Mouse (Mus musculus) neural tube, embryonic 10.5 days (tissue): ENCODE results near the gene Fgfr2.

Experiments
- DNase-seq: peaks from one replicate; pipeline ENCODE4 v3.0.0-alpha.2; 2017; ENCODE audit warnings: low spot score; ENCODE audit errors: extremely low spot score

Fgfr2 gene

GRCm38 (mm10) chr7:132594325-132594724 lies 528.8 kb downstream of the Fgfr2 start:
- no peak for DNase-seq

- DNase-seq: no peak
These were observed 529.4 kb downstream of the Fgfr2 start for GRCm38 (mm10) chr7:132593762-132594161.

- DNase-seq: no peak
These were observed 533.5 kb downstream of the Fgfr2 start for GRCm38 (mm10) chr7:132589610-132590009.

- DNase-seq: no peak
These were observed 536.0 kb downstream of the Fgfr2 start for GRCm38 (mm10) chr7:132587167-132587566.

- DNase-seq: no peak
These were observed 537.3 kb downstream of the Fgfr2 start for GRCm38 (mm10) chr7:132585695-132586491.

GRCm38 (mm10) chr7:132581441-132581840 lies 541.7 kb downstream of the Fgfr2 start:
- no peak for DNase-seq

- DNase-seq: no peak
These were observed 542.6 kb downstream of the Fgfr2 start for GRCm38 (mm10) chr7:132580511-132580910.

- DNase-seq: no peak
These were observed 546.3 kb downstream of the Fgfr2 start for GRCm38 (mm10) chr7:132576891-132577290.

GRCm38 (mm10) chr7:132576116-132576650 lies 547.0 kb downstream of the Fgfr2 start, which contains the start of gene Oat:
Gene Oat, minus strand, starts transcription at chr7:132576398.
- DNase-seq: peak; percentile 95

- DNase-seq: peak; percentile 84
These were observed 547.5 kb downstream of the Fgfr2 start for GRCm38 (mm10) chr7:132575623-132576022.

GRCm38 (mm10) chr7:132574646-132575045 lies 548.5 kb downstream of the Fgfr2 start:
- DNase-seq: no peak

- DNase-seq: no peak
These were observed 549.9 kb downstream of the Fgfr2 start for GRCm38 (mm10) chr7:132573205-132573604.

GRCm38 (mm10) chr7:132572738-132573137 lies 550.4 kb downstream of the Fgfr2 start:
- DNase-seq: no peak

GRCm38 (mm10) chr7:132571481-132571880 lies 551.7 kb downstream of the Fgfr2 start:
- no peak for DNase-seq

- no peak for DNase-seq
These were observed 553.1 kb downstream of the Fgfr2 start for GRCm38 (mm10) chr7:132570071-132570470.

GRCm38 (mm10) chr7:132568817-132569216 lies 554.3 kb downstream of the Fgfr2 start:
- no peak for DNase-seq

GRCm38 (mm10) chr7:132565831-132566230 lies 557.3 kb downstream of the Fgfr2 start:
- DNase-seq: no peak

GRCm38 (mm10) chr7:132559138-132559766 lies 563.9 kb downstream of the Fgfr2 start:
- no peak for DNase-seq

- DNase-seq: no peak
These were observed 564.9 kb downstream of the Fgfr2 start for GRCm38 (mm10) chr7:132558141-132558736.

GRCm38 (mm10) chr7:132556575-132556974 lies 566.6 kb downstream of the Fgfr2 start:
- no peak for DNase-seq

- DNase-seq: no peak
These were observed 567.2 kb downstream of the Fgfr2 start for GRCm38 (mm10) chr7:132555911-132556310.

GRCm38 (mm10) chr7:132554091-132554490 lies 569.1 kb downstream of the Fgfr2 start:
- DNase-seq: no peak
